9 mouse cellular contexts compared by ENCODE assay signal in the genomic region with DNA sequence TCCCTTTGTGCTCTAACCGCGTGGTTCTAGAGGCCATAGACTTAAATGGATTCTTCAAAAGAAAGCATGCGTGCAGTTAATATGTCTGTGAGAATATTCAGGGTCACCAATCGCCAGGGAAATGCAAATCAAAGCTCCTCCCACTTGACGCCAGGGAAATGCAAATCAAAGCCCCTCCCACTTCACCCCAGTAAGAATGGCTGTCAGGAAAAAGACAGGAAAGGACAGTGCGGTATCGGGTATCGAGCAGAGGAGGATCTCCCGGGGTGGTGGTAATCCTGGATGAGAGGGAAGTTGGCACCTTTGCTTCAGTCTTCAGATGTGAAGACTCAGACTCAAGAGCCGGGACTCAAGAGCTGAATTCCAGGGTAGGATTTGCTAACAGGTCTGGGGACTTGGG. TPM values are rescaled to one million over a fixed set of nuclear protein-coding genes. Genes with fewer than 3 reads are reported as not detected.
DNase-seq lines count a peak whose midpoint lies in the region; ATAC-seq lines count a peak whose summit lies in the region.
"Had no signal": no experiment of that assay in that cellular context is flagged by ENCODE, and none has a peak within 500 bp of the region (broad histone marks: within the 10 kb centered on the region; RNA-seq: fewer than 3 reads in every experiment).

No protein-coding gene starts in this region.

- 7% methylated on average over 10 of the region's 10 CpGs for WGBS in hindbrain, embryonic 13.5 days
- 9% methylated on average over 10 of the region's 10 CpGs for WGBS in lung, embryonic 16.5 days

- DNase-seq in 416B (ENCODE audit: low read depth) = peak; percentile 39
- no peak for DNase-seq in adrenal gland, postnatal 10 days
- DNase-seq in urinary bladder, adult 18-20 months (ENCODE audit: low spot score in 2 of 2) = no peak

- H3K27ac ChIP-seq in brown adipose tissue, adult 24 weeks (replicated peaks; ENCODE audit: low read depth, low read length) = no peak overlapping the region
- H3K27ac ChIP-seq in hindbrain, embryonic 13.5 days = peak overlapping the region; percentile 45; the same call in 1 of the 2 replicates
- peak overlapping the region; percentile 3; the same call in 1 of the 2 replicates for H3K27ac ChIP-seq in lung, embryonic 16.5 days (ENCODE audit: low read length)
- H3K27ac ChIP-seq: layer of hippocampus, adult 2 months had no signal

- H3K27me3 ChIP-seq in hindbrain, embryonic 13.5 days = no peaks in the 10 kb centered on the region
- no peaks in the 10 kb centered on the region for H3K27me3 ChIP-seq in lung, embryonic 16.5 days (ENCODE audit: control insufficient read depth, insufficient read depth, low read depth, low read length)

- H3K9me3 ChIP-seq in hindbrain, embryonic 13.5 days = peaks cover 5% of the 10 kb centered on the region; the same call in 1 of the 2 replicates
- no peaks in the 10 kb centered on the region for H3K9me3 ChIP-seq in lung, embryonic 16.5 days (ENCODE audit: control insufficient read depth, low read length)

- H3K4me3 ChIP-seq in brown adipose tissue, adult 24 weeks (ENCODE audit: insufficient read depth, low read depth, low read length) = peak overlapping the region; percentile 39
- H3K4me3 ChIP-seq in hindbrain, embryonic 13.5 days = peak overlapping the region; percentile 4; the same call in 1 of the 2 replicates
- H3K4me3 ChIP-seq in lung, embryonic 16.5 days (ENCODE audit: low read length) = peak overlapping the region; percentile 38
- H3K4me3 ChIP-seq: layer of hippocampus, adult 2 months had no signal

- no peak overlapping the region for H3K9ac ChIP-seq in hindbrain, embryonic 13.5 days
- H3K9ac ChIP-seq in lung, embryonic 16.5 days (ENCODE audit: low read length) = peak overlapping the region; percentile 46

- peak overlapping the region; percentile 24 for H3K4me2 ChIP-seq in hindbrain, embryonic 13.5 days
- peak overlapping the region; percentile 55 for H3K4me2 ChIP-seq in lung, embryonic 16.5 days (ENCODE audit: low read depth, low read length)

- no peaks in the 10 kb centered on the region for H3K4me1 ChIP-seq in brown adipose tissue, adult 24 weeks (ENCODE audit: control insufficient read depth, insufficient read depth, insufficient read length, low read length)
- peaks cover 3% of the 10 kb centered on the region for H3K4me1 ChIP-seq in hindbrain, embryonic 13.5 days (replicated peaks)
- peaks cover 10% of the 10 kb centered on the region for H3K4me1 ChIP-seq in lung, embryonic 16.5 days (replicated peaks; ENCODE audit: control insufficient read depth, insufficient read depth, low read length)

- no peak for ATAC-seq in hindbrain, embryonic 13.5 days (ENCODE audit: low FRiP score)
- no peak for ATAC-seq in lung, embryonic 16.5 days (ENCODE audit: low read depth)
- ATAC-seq in activated CD4-positive, CD25-positive, alpha-beta regulatory T cell, adult 4 months = no peak
- no peak for ATAC-seq in cerebellum, adult (ENCODE audit: insufficient number of reproducible peaks, low FRiP score, low TSS enrichment)

- no peaks in the 10 kb centered on the region for H3K36me3 ChIP-seq in hindbrain, embryonic 13.5 days
- no peaks in the 10 kb centered on the region for H3K36me3 ChIP-seq in lung, embryonic 16.5 days (ENCODE audit: control insufficient read depth, insufficient read depth, low read length)

RNA-seq across cellular contexts. Expression of gene Stt3b, which starts 4.3 kb away (rescaled TPM):
- polyA plus RNA-seq in brown adipose tissue, adult 24 weeks (2012; ENCODE audit: insufficient read depth, insufficient read length, missing spikeins) = 53.6 and 61.9 TPM in 2 replicates
- 81.7 and 88.4 TPM in 2 replicates for polyA plus RNA-seq in hindbrain, embryonic 13.5 days (2015; fragmentation: Nextera tagmentation; extraction: Ambion mirVana)
- polyA plus RNA-seq in lung, embryonic 16.5 days (2015; fragmentation: Nextera tagmentation; extraction: Ambion mirVana) = 91.3 and 91.9 TPM in 2 replicates
- 100 to 1,000 TPM; 113 to 118 TPM for total RNA-seq in adrenal gland, postnatal 10 days (2021)
- polyA plus RNA-seq in activated CD4-positive, CD25-positive, alpha-beta regulatory T cell, adult 4 months (2017; shearing (Covaris generic)) = 10 to 100 TPM; 19.5 to 28.9 TPM
